Mouse (Mus musculus) liver, embryonic 12.5 days (tissue): ENCODE measurements at regions not wholly inside any gene's neighbourhood (a gene's known extent, or its start where the extent isn't known, plus 50 kb on each side); places are given as distances from the start of the nearest gene placed in this dataset.
"Not testable (repeated sequence)": the region's sequence is repeated elsewhere in the genome, so short reads cannot be mapped to it uniquely, and the experiment has no call there.

ENCODE experiments used
- ATAC-seq: fragments of 200-750 bp; cut with Nextera tagmentation; 2 replicates; pipeline ENCODE4 v1.8.0; 2017; ENCODE audit warnings: moderate number of reproducible peaks, mild to moderate bottlenecking, moderate library complexity
- H3K27ac ChIP-seq: fragments of 300-500 bp; sonication (generic); 2 replicates; pipeline ENCODE4 v1.5.1; 2016; ENCODE audit warnings: mild to moderate bottlenecking
- H3K27me3 ChIP-seq: fragments of 300-500 bp; sonication (generic); replicated peaks from 2 replicates; pipeline ENCODE4 v1.6.1; 2016; ENCODE audit warnings: mild to moderate bottlenecking, moderate library complexity
- H3K36me3 ChIP-seq: fragments of 300-500 bp; sonication (generic); 2 replicates; pipeline ENCODE4 v1.6.1; 2016; ENCODE audit warnings: mild to moderate bottlenecking, moderate library complexity
- H3K4me1 ChIP-seq: fragments of 300-500 bp; sonication (generic); 2 replicates; pipeline ENCODE4 v1.6.1; 2016
- H3K4me2 ChIP-seq: fragments of 300-500 bp; sonication (generic); 2 replicates; pipeline ENCODE4 v1.6.1; 2016; ENCODE audit warnings: mild to moderate bottlenecking, moderate library complexity
- H3K4me3 ChIP-seq: fragments of 300-500 bp; sonication (generic); 2 replicates; pipeline ENCODE4 v1.5.1; 2016; ENCODE audit warnings: mild to moderate bottlenecking, moderate library complexity
- H3K9ac ChIP-seq: fragments of 300-500 bp; sonication (generic); 2 replicates; pipeline ENCODE4 v1.6.1; 2016; ENCODE audit warnings: mild to moderate bottlenecking, moderate library complexity
- H3K9me3 ChIP-seq: fragments of 300-500 bp; sonication (generic); replicated peaks from 2 replicates; pipeline ENCODE4 v1.6.1; 2016; ENCODE audit warnings: mild to moderate bottlenecking, moderate library complexity
- WGBS: fragments of 180-500 bp; shearing (Covaris S2); methylation state at CpG from one replicate; pipeline ENCODE4 v1.1.7; 2016; ENCODE audit not compliant: insufficient replicate concordance; 5-methylcytosine and 5-hydroxymethylcytosine counted together

DNA sequence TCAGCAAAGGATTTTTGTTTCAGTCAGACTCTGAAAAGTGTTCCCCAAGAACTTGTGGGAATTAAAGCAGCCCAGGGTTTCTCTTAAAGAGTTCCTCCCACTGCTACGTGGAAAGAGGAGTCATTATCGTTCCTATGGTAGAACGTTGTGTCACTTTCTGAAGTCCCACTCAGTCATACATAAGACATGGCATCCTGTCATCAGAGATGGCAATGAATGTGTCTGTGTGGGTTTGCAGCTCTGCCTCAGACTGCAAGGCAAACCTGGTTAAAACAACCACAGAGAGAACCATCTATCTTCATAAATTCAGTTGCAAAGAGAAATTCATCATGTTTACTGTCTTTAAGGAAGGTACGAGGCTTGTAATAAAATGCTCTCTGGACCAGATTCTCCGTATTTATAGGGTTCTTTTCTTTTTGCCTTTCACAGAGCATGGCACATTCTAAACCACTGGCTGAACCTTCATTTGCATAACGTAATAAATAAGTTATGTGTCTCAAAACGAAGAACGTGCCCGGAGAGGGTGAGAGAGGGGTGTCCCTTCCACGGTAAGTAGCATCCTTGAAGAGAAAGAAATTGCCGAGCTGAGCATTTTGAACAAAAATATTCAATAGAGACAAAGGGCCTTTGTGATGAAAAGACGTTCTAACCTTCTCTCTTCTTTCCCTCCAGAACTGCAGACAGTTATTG lies 194.7 kb upstream of the Gm10306 start:
- no peak overlapping the region for H3K4me2 ChIP-seq
- no peak overlapping the region for H3K9ac ChIP-seq
- no peak overlapping the region for H3K4me3 ChIP-seq
- no peaks in the 10 kb centered on the region for H3K9me3 ChIP-seq
- no peaks in the 10 kb centered on the region for H3K36me3 ChIP-seq
- no peak for ATAC-seq
- H3K27ac ChIP-seq = no peak overlapping the region
- no peaks in the 10 kb centered on the region for H3K4me1 ChIP-seq
- 70% methylated on average over 12 of the region's 12 CpGs for WGBS
- no peaks in the 10 kb centered on the region for H3K27me3 ChIP-seq

- H3K4me2 ChIP-seq = no peak overlapping the region
- H3K27me3 ChIP-seq = no peaks in the 10 kb centered on the region
- no peaks in the 10 kb centered on the region for H3K9me3 ChIP-seq
- no peak overlapping the region for H3K9ac ChIP-seq
- no peak for ATAC-seq
- no peak overlapping the region for H3K4me3 ChIP-seq
- no peak overlapping the region for H3K27ac ChIP-seq
- 64% methylated on average over 4 of the region's 4 CpGs for WGBS
- H3K4me1 ChIP-seq = no peaks in the 10 kb centered on the region
- no peaks in the 10 kb centered on the region for H3K36me3 ChIP-seq
These were observed 191.0 kb upstream of the Gm10306 start for GRCm38 (mm10) chr4:94365375-94365774.

DNA sequence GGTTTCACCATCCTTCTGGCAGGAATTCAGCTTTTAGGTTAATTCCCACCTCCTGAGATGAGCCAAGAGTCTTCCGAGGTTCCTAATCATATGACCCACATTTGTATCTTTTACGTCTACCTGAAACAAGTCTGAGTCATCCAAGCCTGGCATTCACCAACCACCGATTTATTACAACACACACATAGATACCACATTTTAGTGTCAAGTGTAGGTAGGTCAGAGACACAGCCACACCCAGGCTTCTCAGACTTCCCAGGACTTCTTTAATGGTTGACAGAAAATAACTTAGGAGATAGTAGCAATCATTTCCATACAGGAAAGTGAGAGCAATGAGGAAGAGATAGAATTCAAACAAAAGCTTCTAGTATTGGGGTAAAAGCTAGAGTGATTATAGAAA lies 189.2 kb upstream of the Gm10306 start:
- Histone ChIP-seq H3K27me3 (no peaks in the 10 kb centered on the region), H3K27ac (no peak overlapping the region)
- no peak for ATAC-seq

DNA sequence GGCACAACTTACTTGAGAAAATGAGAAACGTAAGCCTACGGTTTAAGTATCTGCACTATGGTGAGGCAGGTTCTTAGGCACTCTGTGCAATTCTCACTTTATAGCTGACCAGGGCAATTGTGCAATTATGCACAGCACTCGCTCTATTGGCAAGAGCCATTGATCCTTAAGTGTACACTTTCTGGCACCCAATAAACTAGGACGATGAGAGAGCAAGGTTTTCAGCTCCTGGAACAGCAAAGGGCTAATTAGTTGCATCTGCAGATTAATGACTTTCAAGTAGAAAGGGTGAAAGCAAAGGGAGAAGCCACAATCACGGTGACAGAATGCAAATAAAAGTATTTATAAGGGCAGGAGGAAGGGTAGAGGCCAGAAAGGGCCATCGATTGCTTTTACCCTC lies 185.4 kb upstream of the Gm10306 start:
- no peak for ATAC-seq
- no peak overlapping the region for H3K4me2 ChIP-seq
- H3K4me3 ChIP-seq = no peak overlapping the region
- 63% methylated on average over 6 of the region's 6 CpGs for WGBS
- no peak overlapping the region for H3K27ac ChIP-seq
- H3K36me3 ChIP-seq = no peaks in the 10 kb centered on the region
- no peak overlapping the region for H3K9ac ChIP-seq
- H3K4me1 ChIP-seq = no peaks in the 10 kb centered on the region
- H3K27me3 ChIP-seq = no peaks in the 10 kb centered on the region
- H3K9me3 ChIP-seq = no peaks in the 10 kb centered on the region

More for the DNA sequence above, 189.2 kb upstream of the Gm10306 start:
- H3K4me1 ChIP-seq = no peaks in the 10 kb centered on the region
- no peaks in the 10 kb centered on the region for H3K9me3 ChIP-seq
- H3K4me2 ChIP-seq = no peak overlapping the region
- 69% methylated on average over 3 of the region's 3 CpGs for WGBS
- no peaks in the 10 kb centered on the region for H3K36me3 ChIP-seq
- no peak overlapping the region for H3K4me3 ChIP-seq
- no peak overlapping the region for H3K9ac ChIP-seq

- Histone ChIP-seq H3K27ac (no peak overlapping the region), H3K36me3 (no peaks in the 10 kb centered on the region), H3K4me2 (no peak overlapping the region), H3K27me3 (no peaks in the 10 kb centered on the region), H3K4me3 (no peak overlapping the region), H3K9me3 (no peaks in the 10 kb centered on the region), H3K9ac (no peak overlapping the region), H3K4me1 (no peaks in the 10 kb centered on the region)
- no peak for ATAC-seq
- WGBS = 81% methylated on average over 1 of the region's 1 CpGs
These were observed 180.1 kb upstream of the Gm10306 start for GRCm38 (mm10) chr4:94376256-94376655.

GRCm38 (mm10) chr4:94385703-94386102 lies 170.6 kb upstream of the Gm10306 start:
- Histone ChIP-seq H3K9me3 (no peaks in the 10 kb centered on the region), H3K4me1 (no peaks in the 10 kb centered on the region), H3K4me3 (no peak overlapping the region), H3K4me2 (no peak overlapping the region), H3K27ac (no peak overlapping the region), H3K27me3 (no peaks in the 10 kb centered on the region), H3K9ac (no peak overlapping the region), H3K36me3 (no peaks in the 10 kb centered on the region)
- 49% methylated on average over 7 of the region's 7 CpGs for WGBS
- no peak for ATAC-seq

GRCm38 (mm10) chr4:94388317-94388716 lies 168.0 kb upstream of the Gm10306 start:
- ATAC-seq = no peak
- 23% methylated on average over 2 of the region's 2 CpGs for WGBS
- H3K4me3 ChIP-seq = no peak overlapping the region

GRCm38 (mm10) chr4:94394462-94394861 lies 161.9 kb upstream of the Gm10306 start:
- H3K4me1 ChIP-seq = no peaks in the 10 kb centered on the region
- H3K4me2 ChIP-seq = no peak overlapping the region
- H3K9ac ChIP-seq = no peak overlapping the region
- H3K27ac ChIP-seq = no peak overlapping the region
- H3K36me3 ChIP-seq = no peaks in the 10 kb centered on the region
- no peaks in the 10 kb centered on the region for H3K27me3 ChIP-seq
- ATAC-seq = no peak
- H3K4me3 ChIP-seq = no peak overlapping the region
- no peaks in the 10 kb centered on the region for H3K9me3 ChIP-seq
- WGBS = 60% methylated on average over 2 of the region's 2 CpGs

More at GRCm38 (mm10) chr4:94388317-94388716, 168.0 kb upstream of the Gm10306 start:
- Histone ChIP-seq H3K9me3 (no peaks in the 10 kb centered on the region), H3K27me3 (no peaks in the 10 kb centered on the region), H3K27ac (no peak overlapping the region), H3K4me1 (no peaks in the 10 kb centered on the region), H3K9ac (no peak overlapping the region), H3K4me2 (no peak overlapping the region), H3K36me3 (no peaks in the 10 kb centered on the region)

- no peaks in the 10 kb centered on the region for H3K27me3 ChIP-seq
- no peak for ATAC-seq
- no peak overlapping the region for H3K9ac ChIP-seq
- H3K4me3 ChIP-seq = no peak overlapping the region
- no peak overlapping the region for H3K4me2 ChIP-seq
- H3K4me1 ChIP-seq = no peaks in the 10 kb centered on the region
- H3K36me3 ChIP-seq = no peaks in the 10 kb centered on the region
- no peak overlapping the region for H3K27ac ChIP-seq
- H3K9me3 ChIP-seq = no peaks in the 10 kb centered on the region
- 38% methylated on average over 2 of the region's 2 CpGs for WGBS
These were observed 159.1 kb upstream of the Gm10306 start for GRCm38 (mm10) chr4:94397284-94397683.

GRCm38 (mm10) chr4:94406922-94407321 lies 149.4 kb upstream of the Gm10306 start:
- H3K36me3 ChIP-seq = no peaks in the 10 kb centered on the region
- H3K27ac ChIP-seq = no peak overlapping the region
- H3K4me1 ChIP-seq = no peaks in the 10 kb centered on the region
- 66% methylated on average over 1 of the region's 1 CpGs for WGBS
- no peak overlapping the region for H3K4me2 ChIP-seq
- no peaks in the 10 kb centered on the region for H3K27me3 ChIP-seq
- no peak for ATAC-seq
- no peaks in the 10 kb centered on the region for H3K9me3 ChIP-seq
- H3K9ac ChIP-seq = no peak overlapping the region
- no peak overlapping the region for H3K4me3 ChIP-seq

- H3K4me2 ChIP-seq = no peak overlapping the region
- H3K27ac ChIP-seq = no peak overlapping the region
- H3K9ac ChIP-seq = no peak overlapping the region
- H3K4me3 ChIP-seq = no peak overlapping the region
- no peaks in the 10 kb centered on the region for H3K27me3 ChIP-seq
- no peaks in the 10 kb centered on the region for H3K4me1 ChIP-seq
- no peaks in the 10 kb centered on the region for H3K9me3 ChIP-seq
- ATAC-seq = no peak
- no peaks in the 10 kb centered on the region for H3K36me3 ChIP-seq
- 77% methylated on average over 4 of the region's 4 CpGs for WGBS
These were observed 148.8 kb upstream of the Gm10306 start for GRCm38 (mm10) chr4:94407503-94407902.

- no peaks in the 10 kb centered on the region for H3K4me1 ChIP-seq
- no peak overlapping the region for H3K9ac ChIP-seq
- no peak overlapping the region for H3K4me2 ChIP-seq
- ATAC-seq = no peak
- 61% methylated on average over 2 of the region's 2 CpGs for WGBS
- H3K36me3 ChIP-seq = no peaks in the 10 kb centered on the region
- H3K4me3 ChIP-seq = no peak overlapping the region
- H3K27me3 ChIP-seq = no peaks in the 10 kb centered on the region
- no peak overlapping the region for H3K27ac ChIP-seq
- H3K9me3 ChIP-seq = no peaks in the 10 kb centered on the region
These were observed 143.7 kb upstream of the Gm10306 start for GRCm38 (mm10) chr4:94412661-94413060.

GRCm38 (mm10) chr4:94425525-94425924 lies 130.8 kb upstream of the Gm10306 start:
- H3K27me3 ChIP-seq, H3K27ac ChIP-seq, H3K9ac ChIP-seq, ATAC-seq, H3K4me3 ChIP-seq, H3K36me3 ChIP-seq, H3K4me2 ChIP-seq, H3K9me3 ChIP-seq, H3K4me1 ChIP-seq: not testable (repeated sequence)
- WGBS = 50% methylated on average over 10 of the region's 10 CpGs
